Mouse (Mus musculus) MEL (cell line): ENCODE measurements around the gene Sart3. TPM values are rescaled to one million over a fixed set of nuclear protein-coding genes. Genes with fewer than 3 reads are reported as not detected.

Experiments
- DNase-seq: peaks from one replicate; pipeline ENCODE4 v3.0.0; 2011; ENCODE audit warnings: low read depth, low spot score
- H3K27ac ChIP-seq: 2 replicates; pipeline ENCODE4 v1.5.1; 2012; ENCODE audit warnings: low read depth, mild to moderate bottlenecking, control low read depth, low read length, moderate library complexity; ENCODE audit not compliant: control insufficient read depth
- H3K27me3 ChIP-seq, 2 experiments: fragments of 150-350 bp in 1 of 2; sonication (generic) in 1 of 2; 2 replicates each; pipeline ENCODE4 v1.6.1; 2012; ENCODE audit warnings: low read length in 2 of 2, mild to moderate bottlenecking in 2 of 2, improper control_type of control experiment in 1 of 2, moderate library complexity in 1 of 2; ENCODE audit not compliant: insufficient read depth in 2 of 2, control insufficient read depth in 1 of 2
- H3K36me3 ChIP-seq, 2 experiments: 2 replicates each; pipeline ENCODE4 v1.6.1; 2012 to 2014; ENCODE audit warnings: low read length in 2 of 2, improper control_type of control experiment in 1 of 2, inconsistent platforms in 1 of 2, mild to moderate bottlenecking in 1 of 2; ENCODE audit not compliant: insufficient read depth in 2 of 2, control insufficient read depth in 1 of 2
- H3K4me1 ChIP-seq, 2 experiments: fragments of 150-350 bp in 1 of 2; sonication (generic) in 1 of 2; 2 replicates each; pipeline ENCODE4 v1.6.1; 2012; ENCODE audit warnings: low read length in 2 of 2, improper control_type of control experiment in 1 of 2, mild to moderate bottlenecking in 1 of 2; ENCODE audit not compliant: insufficient read depth in 2 of 2, control insufficient read depth in 1 of 2
- H3K4me3 ChIP-seq, 2 experiments: fragments of 150-350 bp in 1 of 2; sonication (generic) in 1 of 2; 2 replicates each; pipeline ENCODE4 v1.5.1; 2012; ENCODE audit warnings: low read depth in 2 of 2, low read length in 2 of 2, mild to moderate bottlenecking in 2 of 2, moderate library complexity in 2 of 2, control low read depth in 1 of 2, improper control_type of control experiment in 1 of 2; ENCODE audit not compliant: control insufficient read depth in 1 of 2, insufficient read depth in 1 of 2
- H3K79me2 ChIP-seq: 2 replicates; pipeline ENCODE4 v1.6.1; 2012; ENCODE audit warnings: mild to moderate bottlenecking, low read length, moderate library complexity; ENCODE audit not compliant: control insufficient read depth, poor library complexity, insufficient read depth
- H3K9ac ChIP-seq: 2 replicates; pipeline ENCODE4 v1.6.1; 2012; ENCODE audit warnings: low read depth, mild to moderate bottlenecking, control low read depth, low read length, moderate library complexity; ENCODE audit not compliant: control insufficient read depth, poor library complexity, severe bottlenecking
- H3K9me3 ChIP-seq: fragments of 150-350 bp; sonication (generic); replicated peaks from 2 replicates; pipeline ENCODE4 v1.6.1; 2012; ENCODE audit warnings: mild to moderate bottlenecking, low read length, improper control_type of control experiment, moderate library complexity; ENCODE audit not compliant: insufficient read depth
- BHLHE40 ChIP-seq: IDR thresholded peaks from 2 replicates; pipeline ENCODE4 v1.6.1; 2012; ENCODE audit warnings: low read depth, mild to moderate bottlenecking, inconsistent platforms, low read length, improper control_type of control experiment, borderline replicate concordance
- CHD1 ChIP-seq: IDR thresholded peaks from 2 replicates; pipeline ENCODE4 v1.6.1; 2012; ENCODE audit warnings: low read depth, mild to moderate bottlenecking, inconsistent platforms, low read length, improper control_type of control experiment
- CTCF ChIP-seq, 3 experiments: IDR thresholded peaks in 2 of 3; conservative IDR thresholded peaks in 1 of 3; 2 replicates each; pipeline ENCODE4 v1.5.1; 2011 to 2012; ENCODE audit warnings: low read length in 3 of 3, low read depth in 2 of 3, mild to moderate bottlenecking in 2 of 3, improper control_type of control experiment in 1 of 3, inconsistent platforms in 1 of 3, mixed read lengths in 1 of 3, moderate library complexity in 1 of 3; ENCODE audit not compliant: control insufficient read depth in 1 of 3, insufficient read depth in 1 of 3, poor library complexity in 1 of 3, severe bottlenecking in 1 of 3
- E2F4 ChIP-seq: IDR thresholded peaks from 2 replicates; pipeline ENCODE4 v1.6.1; 2011; ENCODE audit warnings: low read depth, low read length, improper control_type of control experiment, borderline replicate concordance
- ELF1 ChIP-seq: IDR thresholded peaks from 2 replicates; pipeline ENCODE4 v1.6.1; 2014; ENCODE audit warnings: low read depth, mild to moderate bottlenecking, inconsistent platforms, low read length, improper control_type of control experiment, moderate library complexity
- ETS1 ChIP-seq: IDR thresholded peaks from 2 replicates; pipeline ENCODE4 v1.6.1; 2012; ENCODE audit warnings: low read depth, mild to moderate bottlenecking, inconsistent platforms, low read length, improper control_type of control experiment, moderate library complexity
- GABPA ChIP-seq: IDR thresholded peaks from 2 replicates; pipeline ENCODE4 v1.6.1; 2012; ENCODE audit warnings: low read depth, mild to moderate bottlenecking, inconsistent platforms, low read length, improper control_type of control experiment, moderate library complexity
- GATA1 ChIP-seq: IDR thresholded peaks from 2 replicates; pipeline ENCODE4 v1.6.1; 2011; ENCODE audit warnings: low read depth, low read length, improper control_type of control experiment
- KAT2A ChIP-seq: conservative IDR thresholded peaks from 2 replicates; pipeline ENCODE4 v1.6.1; 2012; ENCODE audit warnings: low read depth, low read length, improper control_type of control experiment, inconsistent platforms
- MAFK ChIP-seq: IDR thresholded peaks from 2 replicates; pipeline ENCODE4 v1.6.1; 2011; ENCODE audit warnings: low read depth, mild to moderate bottlenecking, low read length, improper control_type of control experiment, borderline replicate concordance
- MAX ChIP-seq: IDR thresholded peaks from 2 replicates; pipeline ENCODE4 v1.6.1; 2011; ENCODE audit warnings: low read length, improper control_type of control experiment
- MYB ChIP-seq: IDR thresholded peaks from 2 replicates; pipeline ENCODE4 v1.6.1; 2011; ENCODE audit warnings: mild to moderate bottlenecking, low read depth, low read length, improper control_type of control experiment
- NELFE ChIP-seq: IDR thresholded peaks from 2 replicates; pipeline ENCODE4 v1.6.1; 2011; ENCODE audit warnings: low read depth, low read length, improper control_type of control experiment
- NRF1 ChIP-seq: IDR thresholded peaks from 2 replicates; pipeline ENCODE4 v1.6.1; 2014; ENCODE audit warnings: low read depth, mild to moderate bottlenecking, inconsistent platforms, low read length, improper control_type of control experiment, moderate library complexity; ENCODE audit not compliant: poor library complexity, insufficient read depth, severe bottlenecking
- POLR2A ChIP-seq, 2 experiments: IDR thresholded peaks; 2 replicates each; pipeline ENCODE4 v1.6.1; 2011 to 2012; ENCODE audit warnings: low read length in 2 of 2, mild to moderate bottlenecking in 2 of 2, control low read depth in 1 of 2, improper control_type of control experiment in 1 of 2, low read depth in 1 of 2, moderate library complexity in 1 of 2; ENCODE audit not compliant: control insufficient read depth in 1 of 2, insufficient read depth in 1 of 2, poor library complexity in 1 of 2
- POLR2AphosphoS2 ChIP-seq: IDR thresholded peaks from 2 replicates; pipeline ENCODE4 v1.6.1; 2011; ENCODE audit warnings: low read length, improper control_type of control experiment
- RAD21 ChIP-seq: IDR thresholded peaks from 2 replicates; pipeline ENCODE4 v1.6.1; 2011; ENCODE audit warnings: mild to moderate bottlenecking, low read depth, low read length, improper control_type of control experiment
- RCOR1 ChIP-seq: IDR thresholded peaks from 2 replicates; pipeline ENCODE4 v1.6.1; 2012; ENCODE audit warnings: low read depth, mild to moderate bottlenecking, inconsistent platforms, low read length, improper control_type of control experiment
- SIN3A ChIP-seq: IDR thresholded peaks from 2 replicates; pipeline ENCODE4 v1.6.1; 2012; ENCODE audit warnings: low read length, improper control_type of control experiment, inconsistent platforms
- SMC3 ChIP-seq: IDR thresholded peaks from 2 replicates; pipeline ENCODE4 v1.6.1; 2011; ENCODE audit warnings: low read depth, low read length, improper control_type of control experiment
- TAL1 ChIP-seq: IDR thresholded peaks from 2 replicates; pipeline ENCODE4 v1.6.1; 2012; ENCODE audit warnings: mild to moderate bottlenecking, inconsistent platforms, low read length, moderate library complexity, mixed read lengths
- TBP ChIP-seq: IDR thresholded peaks from 2 replicates; pipeline ENCODE4 v1.8.0; 2011; ENCODE audit warnings: low read depth, low read length, improper control_type of control experiment
- TCF12 ChIP-seq: IDR thresholded peaks from 2 replicates; pipeline ENCODE4 v1.6.1; 2014; ENCODE audit warnings: low read depth, mild to moderate bottlenecking, inconsistent platforms, low read length, improper control_type of control experiment, moderate library complexity
- UBTF ChIP-seq: IDR thresholded peaks from 2 replicates; pipeline ENCODE4 v1.6.1; 2012; ENCODE audit warnings: low read depth, mild to moderate bottlenecking, inconsistent platforms, low read length, improper control_type of control experiment, moderate library complexity, borderline replicate concordance; ENCODE audit not compliant: insufficient read depth
- USF1 ChIP-seq: IDR thresholded peaks from 2 replicates; pipeline ENCODE4 v1.6.1; 2014; ENCODE audit warnings: low read depth, mild to moderate bottlenecking, inconsistent platforms, low read length, improper control_type of control experiment, moderate library complexity
- USF2 ChIP-seq, 2 experiments: IDR thresholded peaks; 2 replicates each; pipeline ENCODE4 v1.6.1; 2011 to 2012; ENCODE audit warnings: improper control_type of control experiment in 2 of 2, low read length in 2 of 2, borderline replicate concordance in 1 of 2, inconsistent platforms in 1 of 2, low read depth in 1 of 2, mild to moderate bottlenecking in 1 of 2; ENCODE audit not compliant: insufficient read depth in 1 of 2
- ZMIZ1 ChIP-seq: IDR thresholded peaks from 2 replicates; pipeline ENCODE4 v1.6.1; 2012; ENCODE audit warnings: low read depth, mild to moderate bottlenecking, inconsistent platforms, low read length, improper control_type of control experiment, moderate library complexity
- ZNF384 ChIP-seq: IDR thresholded peaks from 2 replicates; pipeline ENCODE4 v1.6.1; 2012; ENCODE audit warnings: low read depth, mild to moderate bottlenecking, inconsistent platforms, low read length, improper control_type of control experiment
- polyA plus RNA-seq, 2 experiments: library from polyadenylated mRNA; stranded (reverse) in 1 of 2; unstranded in 1 of 2; fragments of >175 nt in 1 of 2; fragments of >200 nt in 1 of 2; gene quantifications; 2 replicates each; pipeline versions ENCODE4 v1.2.1 to v1.2.4; 2012; ENCODE audit warnings: low replicate concordance in 2 of 2, low read depth in 1 of 2; ENCODE audit not compliant: insufficient read length in 2 of 2, insufficient read depth in 1 of 2, missing spikeins in 1 of 2
- total RNA-seq: library from RNA; depleted of rRNA; stranded (reverse); fragments of 300-350 nt; gene quantifications from 2 replicates; pipeline ENCODE4 v1.2.3, GENCODE M21; 2012

The Sart3 gene
- total and polyA plus RNA-seq, 3 experiments, result 41.4 to 74.4 TPM; not detected in 1

DNA sequence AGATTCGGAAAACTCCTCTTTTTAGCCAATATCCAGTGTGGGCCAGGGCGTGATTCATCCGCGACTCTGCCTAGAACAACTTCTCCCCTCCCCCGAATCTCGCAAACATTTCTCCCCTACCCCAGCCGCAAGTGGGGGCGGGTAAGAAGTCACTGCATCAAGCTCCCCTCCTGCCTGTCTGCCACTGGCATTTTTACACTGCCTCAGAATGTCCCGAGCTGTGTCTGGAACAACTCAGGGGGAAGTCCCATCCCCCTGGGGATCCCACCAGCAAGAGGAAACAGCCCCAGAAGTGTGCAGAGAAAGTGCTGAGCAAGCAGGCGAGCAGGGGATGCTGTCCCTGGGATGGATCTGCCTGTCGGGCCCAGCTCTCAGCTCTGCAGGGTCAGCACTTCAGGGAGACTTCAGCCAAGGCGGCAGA lies 11.3 kb upstream of the Sart3 start:
- TF ChIP-seq MAFK (no peak), USF1 (no peak), CHD1 (no peak), E2F4 (no peak), GATA1 (no peak), USF2 (IDR thresholded peaks at IDR 0.05; ENCODE audit: borderline replicate concordance in 1 of 2, insufficient read depth in 1 of 2, low read depth in 1 of 2, low read length in 2 of 2) (no peak), ZMIZ1 (no peak), UBTF (no peak), NRF1 (no peak), SMC3 (no peak), TAL1 (no peak), ELF1 (no peak), TBP (no peak), MAX (no peak), POLR2AphosphoS2 (no peak), POLR2A (IDR thresholded peaks at IDR 0.05; ENCODE audit: control insufficient read depth in 1 of 2, insufficient read depth in 1 of 2, low read depth in 1 of 2, low read length in 2 of 2, poor library complexity in 1 of 2) (no peak), MYB (no peak)
- DNase-seq, result no peak
- H3K27ac ChIP-seq, result no peak overlapping the region
- no peaks in the 10 kb centered on the region for H3K79me2 ChIP-seq
- H3K4me3 ChIP-seq, result no peak overlapping the region
- no peaks in the 10 kb centered on the region for H3K9me3 ChIP-seq
- no peaks in the 10 kb centered on the region for H3K36me3 ChIP-seq
- no peaks in the 10 kb centered on the region for H3K4me1 ChIP-seq
- H3K27me3 ChIP-seq, result no peaks in the 10 kb centered on the region
- no peak overlapping the region for H3K9ac ChIP-seq

DNA sequence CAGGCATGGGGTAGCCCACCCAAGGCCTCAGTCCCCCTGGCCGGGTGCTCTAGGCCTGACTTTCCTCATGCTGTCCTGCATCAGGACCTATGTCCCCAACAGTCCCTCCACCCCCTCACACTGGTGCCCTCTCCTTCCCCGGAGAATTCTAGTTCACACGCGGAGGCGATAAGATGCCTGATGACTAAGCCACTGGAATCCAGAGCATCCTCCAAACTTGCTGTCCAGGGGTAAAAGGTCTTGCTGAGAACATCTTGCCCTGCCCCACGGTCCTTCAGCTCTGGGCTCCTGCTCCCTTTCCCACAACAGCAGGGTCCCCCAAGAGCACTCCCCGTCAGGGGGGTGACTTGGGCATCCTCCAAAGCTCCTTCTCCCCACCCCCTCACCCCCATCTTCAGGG lies 10.3 kb upstream of the Sart3 start:
- Histone ChIP-seq H3K79me2 (no peaks in the 10 kb centered on the region), H3K9ac (no peak overlapping the region), H3K9me3 (no peaks in the 10 kb centered on the region), H3K4me3 (no peak overlapping the region), H3K36me3 (no peaks in the 10 kb centered on the region), H3K4me1 (no peaks in the 10 kb centered on the region), H3K27ac (no peak overlapping the region), H3K27me3 (no peaks in the 10 kb centered on the region)
- no peak for DNase-seq
- TF ChIP-seq MAFK (no peak), POLR2A (IDR thresholded peaks at IDR 0.05; ENCODE audit: control insufficient read depth in 1 of 2, insufficient read depth in 1 of 2, low read depth in 1 of 2, low read length in 2 of 2, poor library complexity in 1 of 2) (no peak), CHD1 (no peak), USF1 (no peak), RAD21 (no peak), NELFE (no peak), KAT2A (no peak), CTCF (IDR thresholded peaks at IDR 0.05 in 2 of 3, conservative IDR thresholded peaks at IDR 0.05 in 1 of 3; ENCODE audit: control insufficient read depth in 1 of 3, insufficient read depth in 1 of 3, low read depth in 2 of 3, low read length in 3 of 3, poor library complexity in 1 of 3, severe bottlenecking in 1 of 3) (no peak), RCOR1 (no peak), MYB (no peak), E2F4 (no peak), SIN3A (no peak), BHLHE40 (no peak), GABPA (no peak), UBTF (no peak), TCF12 (no peak), ZNF384 (no peak), USF2 (IDR thresholded peaks at IDR 0.05; ENCODE audit: borderline replicate concordance in 1 of 2, insufficient read depth in 1 of 2, low read depth in 1 of 2, low read length in 2 of 2) (no peak), ETS1 (no peak), TBP (no peak)
